Mouse (Mus musculus) CH12.LX (cell line): ENCODE measurements around the gene B3gnt2. TPM values are rescaled to one million over a fixed set of nuclear protein-coding genes. Genes with fewer than 3 reads are reported as not detected.

Experiments
- DNase-seq: peaks from one replicate; pipeline ENCODE4 v3.0.0-alpha.2; 2013; ENCODE audit errors: extremely low read depth
- H3K27ac ChIP-seq: 2 replicates; pipeline ENCODE4 v1.5.1; 2012; ENCODE audit warnings: low read depth, mild to moderate bottlenecking, control low read depth, moderate library complexity; ENCODE audit not compliant: insufficient read depth
- H3K27me3 ChIP-seq: replicated peaks from 2 replicates; pipeline ENCODE3; 2012; ENCODE audit warnings: inconsistent platforms
- H3K36me3 ChIP-seq, 2 experiments: replicated peaks in 1 of 2; 2 replicates each; pipeline versions ENCODE3 to v1.6.1; 2012; ENCODE audit warnings: inconsistent platforms in 1 of 2, low read length in 1 of 2, mild to moderate bottlenecking in 1 of 2, mixed read lengths in 1 of 2, moderate library complexity in 1 of 2; ENCODE audit not compliant: control insufficient read depth in 1 of 2, insufficient read depth in 1 of 2
- H3K4me1 ChIP-seq, 2 experiments: 2 replicates each; pipeline ENCODE4 v1.6.1; 2012; ENCODE audit warnings: inconsistent platforms in 1 of 2, moderate library complexity in 1 of 2; ENCODE audit not compliant: insufficient read depth in 2 of 2, control insufficient read depth in 1 of 2
- H3K4me2 ChIP-seq: 2 replicates; pipeline ENCODE4 v1.6.1; 2012; ENCODE audit warnings: low read depth, mild to moderate bottlenecking, control low read depth; ENCODE audit not compliant: poor library complexity, insufficient read depth, severe bottlenecking
- H3K4me3 ChIP-seq, 3 experiments: fragments of 150-350 bp in 1 of 3; sonication (generic) in 1 of 3; replicated peaks in 1 of 3; 2 replicates each; pipeline versions ENCODE3 to v1.5.1; 2011 to 2012; ENCODE audit warnings: low read depth in 2 of 3, low read length in 2 of 3, mild to moderate bottlenecking in 2 of 3, moderate library complexity in 2 of 3, control low read depth in 1 of 3, improper control_type of control experiment in 1 of 3, inconsistent platforms in 1 of 3, mixed read lengths in 1 of 3; ENCODE audit not compliant: poor library complexity in 1 of 3
- H3K79me2 ChIP-seq: replicated peaks from 2 replicates; pipeline ENCODE4 v1.6.1; 2012; ENCODE audit warnings: mild to moderate bottlenecking, moderate library complexity; ENCODE audit not compliant: control insufficient read depth, poor library complexity, insufficient read depth, severe bottlenecking; ENCODE audit errors: extremely low read depth
- H3K9ac ChIP-seq: 2 replicates; pipeline ENCODE4 v1.6.1; 2012; ENCODE audit warnings: low read depth, mild to moderate bottlenecking, control low read depth, moderate library complexity; ENCODE audit not compliant: insufficient read depth
- H3K9me3 ChIP-seq: replicated peaks from 2 replicates; pipeline ENCODE3; 2012; ENCODE audit warnings: low read length, inconsistent platforms, mixed read lengths
- BHLHE40 ChIP-seq: IDR thresholded peaks from 2 replicates; pipeline ENCODE4 v1.6.1; 2011; ENCODE audit warnings: mild to moderate bottlenecking, low read depth, low read length, improper control_type of control experiment
- CTCF ChIP-seq, 2 experiments: IDR thresholded peaks in 1 of 2; conservative IDR thresholded peaks in 1 of 2; 2 replicates each; pipeline ENCODE4 v1.5.1; 2011 to 2012; ENCODE audit warnings: low read depth in 2 of 2, low read length in 2 of 2, improper control_type of control experiment in 1 of 2, inconsistent platforms in 1 of 2, mild to moderate bottlenecking in 1 of 2, moderate library complexity in 1 of 2
- E2F4 ChIP-seq: IDR thresholded peaks from 2 replicates; pipeline ENCODE4 v1.6.1; 2011; ENCODE audit warnings: low read depth, low read length, improper control_type of control experiment; ENCODE audit not compliant: insufficient replicate concordance
- EP300 ChIP-seq: IDR thresholded peaks from 2 replicates; pipeline ENCODE4 v1.6.1; 2011; ENCODE audit warnings: low read length, improper control_type of control experiment
- HCFC1 ChIP-seq: IDR thresholded peaks from 2 replicates; pipeline ENCODE4 v1.6.1; 2012; ENCODE audit warnings: low read depth, mild to moderate bottlenecking, inconsistent platforms, low read length, improper control_type of control experiment
- MAZ ChIP-seq: IDR thresholded peaks from 2 replicates; pipeline ENCODE4 v1.6.1; 2012; ENCODE audit warnings: low read depth, mild to moderate bottlenecking, inconsistent platforms, low read length, improper control_type of control experiment, moderate library complexity
- MEF2A ChIP-seq: IDR thresholded peaks from 2 replicates; pipeline ENCODE4 v1.6.1; 2014; ENCODE audit warnings: low read depth, mild to moderate bottlenecking, inconsistent platforms, low read length, improper control_type of control experiment, borderline replicate concordance
- MXI1 ChIP-seq: IDR thresholded peaks from 2 replicates; pipeline ENCODE4 v1.6.1; 2011; ENCODE audit warnings: mild to moderate bottlenecking, low read depth, low read length, improper control_type of control experiment
- MYC ChIP-seq: IDR thresholded peaks from 2 replicates; pipeline ENCODE4 v1.6.1; 2011; ENCODE audit warnings: low read depth, mild to moderate bottlenecking, improper control_type of control experiment, low read length
- NELFE ChIP-seq: IDR thresholded peaks from 2 replicates; pipeline ENCODE4 v1.6.1; 2011; ENCODE audit warnings: low read depth, low read length, improper control_type of control experiment
- SMC3 ChIP-seq: IDR thresholded peaks from 2 replicates; pipeline ENCODE4 v1.6.1; 2011; ENCODE audit warnings: low read depth, low read length, improper control_type of control experiment
- UBTF ChIP-seq: IDR thresholded peaks from 2 replicates; pipeline ENCODE4 v1.6.1; 2012; ENCODE audit warnings: low read depth, mild to moderate bottlenecking, inconsistent platforms, low read length, improper control_type of control experiment, moderate library complexity
- USF2 ChIP-seq: conservative IDR thresholded peaks from 2 replicates; pipeline ENCODE4 v1.6.1; 2011; ENCODE audit warnings: low read depth, low read length, improper control_type of control experiment
- ZKSCAN1 ChIP-seq: IDR thresholded peaks from 2 replicates; pipeline ENCODE4 v1.6.1; 2012; ENCODE audit warnings: low read depth, inconsistent platforms, low read length, improper control_type of control experiment, borderline replicate concordance
- dilution Hi-C: fragments of 300-500 bp; cut with MboI; formaldehyde crosslinking; loops from 2 replicates; pipeline ENCODE4 v1.14.3; 2020; ENCODE audit warnings: low sequenced_read_pairs; ENCODE audit not compliant: extremely low pct_unique_long_range_greater_than_20kb, extremely low pct_ligation_motif_present
- in situ Hi-C: fragments of 300-500 bp; cut with MboI; formaldehyde crosslinking; loops from 3 replicates; pipeline ENCODE4 v1.14.3; 2019; ENCODE audit warnings: low sequenced_read_pairs, low pct_ligation_motif_present, low pct_unique_long_range_greater_than_20kb, mixed read lengths
- polyA plus RNA-seq: library from polyadenylated mRNA; unstranded; fragments of >175 nt; gene quantifications from 2 replicates; pipeline ENCODE4 v1.2.1, GENCODE M21; 2012; ENCODE audit warnings: low read depth; ENCODE audit not compliant: insufficient read length
- total RNA-seq, 2 experiments: library from RNA; depleted of rRNA; stranded (reverse); fragments of 300-350 nt in 1 of 2; fragments of >200 nt in 1 of 2; gene quantifications; 2 replicates each; pipeline ENCODE4 v1.2.3; 2012 to 2014

Gene B3gnt2
- total and polyA plus RNA-seq, 3 experiments: 74.6 to 96.0 (median 75.2) TPM

GRCm38 (mm10) chr11:22830179-22830611, 30.6 kb downstream of the B3gnt2 start:
- Histone ChIP-seq H3K36me3 (peaks cover 45 to 82% of the 10 kb centered on the region in 2 experiments), H3K9me3 (peaks cover 10% of the 10 kb centered on the region), H3K79me2 (peaks cover 31% of the 10 kb centered on the region), H3K4me2 (no peak overlapping the region), H3K27ac (no peak overlapping the region), H3K27me3 (no peaks in the 10 kb centered on the region), H3K4me1 (peaks cover 7 to 47% of the 10 kb centered on the region in 2 experiments), H3K9ac (no peak overlapping the region), H3K4me3 (no peak overlapping the region)
- dilution Hi-C loops: no loop called here
- TF ChIP-seq MXI1 (no peak), CTCF (conservative IDR thresholded peaks at IDR 0.05 in 1 of 2, IDR thresholded peaks at IDR 0.05 in 1 of 2; ENCODE audit: low read depth in 2 of 2, low read length in 2 of 2) (no peak), MEF2A (no peak), HCFC1 (no peak), ZKSCAN1 (no peak), USF2 (no peak), MAZ (no peak)
- DNase-seq: no peak
- in situ Hi-C loops: no loop called here

- TF ChIP-seq EP300: no peak
- no peak for TF ChIP-seq E2F4
- no peak for TF ChIP-seq SMC3
- TF ChIP-seq UBTF: no peak
- 0 out of 2 replicates have a peak, but pooled peaks have one; percentile 11 for TF ChIP-seq BHLHE40
- no peak for TF ChIP-seq NELFE
- no peak for TF ChIP-seq MYC
- dilution Hi-C loops (no loop called here), in situ Hi-C loops (no loop called here)
- peak overlapping the region; percentile 1; the same call in 1 of the 2 replicates for H3K27ac ChIP-seq
- H3K9ac ChIP-seq: no peak overlapping the region
- no peak for DNase-seq
- peaks cover 10 to 44% of the 10 kb centered on the region in 2 experiments for H3K4me1 ChIP-seq
- no peaks in the 10 kb centered on the region for H3K27me3 ChIP-seq
- peaks cover 24% of the 10 kb centered on the region for H3K79me2 ChIP-seq
- H3K36me3 ChIP-seq: peaks cover 40 to 81% of the 10 kb centered on the region in 2 experiments
- no peak overlapping the region for H3K4me2 ChIP-seq
- peaks cover 10% of the 10 kb centered on the region for H3K9me3 ChIP-seq
- H3K4me3 ChIP-seq: no peak overlapping the region
These were observed 31.7 kb downstream of the B3gnt2 start for GRCm38 (mm10) chr11:22828988-22829632.
